Mouse (Mus musculus) thymus, postnatal 10 days (tissue): ENCODE data around the gene Panx3.

Experiments
- DNase-seq, 2 experiments: peaks; one replicate each; pipeline ENCODE4 v3.0.0; 2021; ENCODE audit warnings: low spot score in 2 of 2

Panx3 gene

DNA sequence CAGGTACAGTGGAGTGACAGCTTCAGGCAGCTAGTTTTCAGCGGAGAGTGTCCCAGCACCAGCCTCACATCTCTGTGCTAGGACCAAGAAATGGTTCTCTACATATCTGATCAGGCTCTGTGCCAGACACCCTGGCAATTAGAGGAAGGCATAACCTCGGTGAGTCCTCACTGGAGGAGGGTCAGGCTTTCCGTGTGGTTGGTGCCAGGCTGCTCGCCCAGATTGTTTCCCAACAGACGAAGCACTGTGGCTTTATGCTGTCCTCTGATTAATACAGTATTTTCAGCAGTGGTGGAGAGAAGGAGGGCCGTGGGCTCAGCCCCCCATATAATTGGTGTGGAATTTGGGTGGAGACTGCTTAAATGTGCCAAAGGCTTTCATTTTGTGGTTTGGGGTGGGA, at the start of gene Panx3:
Panx3 (minus strand) TSS at position 121 of the 400 bp plus-strand sequence.
- no peak for DNase-seq

GRCm38 (mm10) chr9:37716150-37716549, 47.1 kb upstream of the Panx3 start, which contains the start of gene Olfr160:
Gene Olfr160 (minus strand): TSS chr9:37716250.
- DNase-seq: no peak

DNA sequence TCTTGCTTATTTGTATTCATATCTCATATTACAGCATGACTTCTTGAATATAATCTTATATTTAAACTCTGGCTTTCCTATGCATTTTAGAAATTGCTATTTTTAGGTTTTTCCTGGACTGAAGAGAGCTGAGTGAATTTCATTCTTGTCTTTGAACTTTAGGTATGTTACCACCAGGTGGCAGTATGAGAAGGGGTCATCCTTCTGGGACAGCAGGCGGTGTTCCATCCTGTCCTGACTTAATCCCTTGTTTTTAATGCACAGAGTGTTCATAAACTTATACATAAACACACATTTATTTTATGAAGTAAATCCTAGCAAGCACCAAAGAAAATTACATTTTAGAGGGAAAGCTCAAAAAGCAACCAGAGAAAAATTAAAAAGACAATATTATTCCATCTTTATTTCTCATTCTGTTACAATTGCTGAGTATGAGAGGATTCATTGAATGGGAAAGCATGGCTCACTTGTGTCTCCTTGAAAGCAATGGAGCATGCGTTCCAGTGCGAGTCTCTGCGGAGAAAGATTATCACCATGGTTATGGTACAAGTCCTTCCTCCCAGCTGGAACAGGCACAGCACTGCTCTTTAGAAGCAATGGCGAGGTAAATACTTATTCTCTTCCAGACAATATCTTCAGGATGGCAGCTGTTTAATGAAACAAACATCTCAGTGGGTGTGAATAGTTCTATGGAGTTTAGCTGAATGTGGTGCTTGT, 21.1 kb upstream of the Panx3 start:
- no peak for DNase-seq

- DNase-seq: no peak
These were observed 18.9 kb upstream of the Panx3 start for GRCm38 (mm10) chr9:37687941-37688303.

GRCm38 (mm10) chr9:37687288-37687940, 18.4 kb upstream of the Panx3 start:
- DNase-seq: no peak

- no peak for DNase-seq
These were observed 12.1 kb upstream of the Panx3 start for GRCm38 (mm10) chr9:37681123-37681522.

DNA sequence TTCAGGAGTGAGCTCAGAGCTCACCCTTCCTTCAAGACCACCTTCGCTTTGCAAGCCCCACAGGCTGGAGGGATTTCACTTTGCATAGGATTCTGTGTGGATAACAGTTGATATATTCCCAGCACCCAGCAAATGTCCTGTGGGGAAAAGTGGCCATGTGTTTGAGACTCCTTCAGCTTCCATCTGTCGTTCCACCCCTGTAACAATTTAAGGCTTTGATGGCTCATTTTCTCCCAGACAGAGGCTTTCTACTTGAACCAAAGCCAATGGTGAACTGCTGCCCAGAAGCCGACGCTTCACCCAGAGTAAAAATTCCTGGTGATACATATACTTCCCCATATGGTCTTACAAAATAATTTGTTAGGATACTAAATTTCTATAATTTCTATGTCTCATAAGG, 6.3 kb upstream of the Panx3 start:
- DNase-seq: no peak

DNA sequence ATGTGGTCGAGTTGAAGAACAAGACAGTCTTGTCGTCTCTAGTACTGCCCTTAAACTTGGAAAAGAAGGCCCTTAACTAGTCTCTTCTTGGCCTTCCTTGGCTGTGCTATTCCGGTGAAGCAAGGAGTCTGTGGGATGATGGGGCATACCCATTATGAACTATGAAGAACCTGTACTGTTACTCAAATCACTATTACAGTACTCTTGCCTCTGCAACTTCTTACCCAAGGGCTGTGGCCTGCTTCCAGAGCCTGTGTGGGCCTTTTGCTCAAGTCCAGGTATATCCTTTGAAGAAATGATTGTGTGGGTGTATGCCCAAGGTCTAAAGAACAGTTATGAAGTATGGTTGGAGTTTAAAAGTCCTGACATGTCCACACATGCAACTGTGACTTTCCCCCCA, 1.2 kb upstream of the Panx3 start:
- no peak for DNase-seq

- DNase-seq: no peak
These were observed 643 bp upstream of the Panx3 start for GRCm38 (mm10) chr9:37669678-37670077.

GRCm38 (mm10) chr9:37666045-37666444, 3.0 kb downstream of the Panx3 start:
- DNase-seq: no peak

- DNase-seq: no peak
These were observed 4.4 kb downstream of the Panx3 start for GRCm38 (mm10) chr9:37664604-37665003.

- DNase-seq: no peak
These were observed 5.8 kb downstream of the Panx3 start for GRCm38 (mm10) chr9:37663210-37663609.

DNA sequence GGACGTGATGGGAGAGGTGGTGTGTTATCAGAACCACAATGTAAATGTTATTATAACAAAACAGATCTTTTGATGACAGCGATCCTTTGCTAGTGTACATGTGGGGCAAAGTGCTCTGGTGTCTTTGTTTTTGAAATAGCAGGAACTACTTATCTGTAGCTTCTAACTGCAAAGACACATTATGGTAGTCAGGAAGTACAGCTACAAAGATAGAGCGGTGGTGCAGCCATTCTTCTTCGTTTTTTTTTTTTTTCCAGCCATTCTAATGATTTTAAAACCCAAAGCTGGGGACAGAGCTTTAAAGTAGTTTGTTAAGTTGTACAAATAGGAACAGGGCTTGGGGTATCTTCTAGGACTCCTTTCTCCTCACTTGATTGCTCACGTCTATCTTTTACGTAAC, 9.6 kb downstream of the Panx3 start:
- DNase-seq: no peak

DNA sequence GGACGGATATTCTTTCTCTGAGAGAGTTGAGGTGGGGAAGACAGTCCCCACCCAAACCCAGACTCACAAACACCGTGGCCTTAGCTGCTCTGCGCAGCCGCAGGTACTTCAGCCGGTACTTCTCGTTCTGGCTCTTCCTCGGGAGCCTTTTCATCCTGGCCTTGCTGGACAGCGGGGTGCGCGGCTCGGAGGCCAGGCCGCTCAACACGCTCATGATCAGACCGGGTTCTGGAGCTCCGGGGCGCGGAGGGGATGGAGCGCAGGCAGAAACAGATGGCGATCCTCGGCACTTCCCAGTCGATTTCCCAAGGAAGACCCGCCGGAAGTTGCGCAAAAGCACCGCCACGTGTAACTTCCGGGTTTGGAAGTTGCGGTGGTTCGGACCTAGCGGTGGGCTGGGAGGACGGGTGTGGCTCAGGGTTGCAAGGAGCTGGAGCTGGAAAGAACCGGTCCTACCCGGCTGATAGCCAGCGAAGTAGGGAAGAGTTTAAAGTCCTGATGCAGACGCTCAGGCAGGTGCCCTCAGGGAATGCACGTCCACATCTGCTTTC, 12.0 kb downstream of the Panx3 start, which contains the start of gene Tbrg1:
Tbrg1 (minus strand) TSS at position 382 of the 551 bp plus-strand sequence.
- DNase-seq: peak; percentile 35 to 41

- DNase-seq: peak; percentile 11 to 22
These were observed 12.6 kb downstream of the Panx3 start for GRCm38 (mm10) chr9:37656439-37656881.

- DNase-seq: no peak
These were observed 13.1 kb downstream of the Panx3 start for GRCm38 (mm10) chr9:37655961-37656360.

- DNase-seq: no peak
These were observed 15.2 kb downstream of the Panx3 start for GRCm38 (mm10) chr9:37653836-37654235.

DNA sequence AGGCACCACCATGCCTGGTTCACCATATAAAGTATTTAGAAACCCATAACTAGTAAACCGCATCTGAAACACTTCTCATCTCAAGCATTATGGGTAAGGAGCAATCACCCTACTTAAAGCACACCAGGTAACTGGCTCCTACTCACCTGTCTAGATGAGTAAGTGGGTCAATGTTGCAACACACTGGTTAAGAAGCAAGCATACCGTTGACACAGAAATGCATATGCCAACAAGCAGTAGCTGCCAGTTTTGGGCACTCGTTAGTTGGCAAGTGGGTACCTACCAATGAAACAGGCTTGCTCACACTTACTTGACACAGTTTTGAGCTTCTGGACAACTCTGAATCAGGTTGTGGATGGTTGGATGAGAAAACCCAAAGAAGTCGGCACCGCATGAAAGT, 18.4 kb downstream of the Panx3 start:
- no peak for DNase-seq

DNA sequence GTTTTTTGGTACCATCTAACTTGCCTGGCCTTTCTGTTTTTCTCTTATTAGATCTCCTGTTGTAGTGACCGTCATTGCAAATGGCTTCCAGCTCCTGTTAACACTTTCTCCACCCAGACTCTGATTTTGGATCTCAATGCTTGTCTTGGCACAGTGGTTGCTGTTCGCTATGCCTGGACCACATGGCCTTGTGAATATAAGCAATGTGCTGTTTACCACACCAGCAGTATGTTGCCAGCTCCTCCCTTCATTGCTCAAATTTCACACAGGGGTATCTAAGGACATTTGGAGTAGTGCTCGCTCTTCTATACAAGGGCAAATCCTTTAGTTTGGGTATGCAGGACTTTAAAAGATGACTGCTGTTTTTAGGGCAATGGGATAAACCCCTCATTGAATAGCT, 22.8 kb downstream of the Panx3 start:
- no peak for DNase-seq

- no peak for DNase-seq
These were observed 30.3 kb downstream of the Panx3 start for GRCm38 (mm10) chr9:37638721-37639120.

DNA sequence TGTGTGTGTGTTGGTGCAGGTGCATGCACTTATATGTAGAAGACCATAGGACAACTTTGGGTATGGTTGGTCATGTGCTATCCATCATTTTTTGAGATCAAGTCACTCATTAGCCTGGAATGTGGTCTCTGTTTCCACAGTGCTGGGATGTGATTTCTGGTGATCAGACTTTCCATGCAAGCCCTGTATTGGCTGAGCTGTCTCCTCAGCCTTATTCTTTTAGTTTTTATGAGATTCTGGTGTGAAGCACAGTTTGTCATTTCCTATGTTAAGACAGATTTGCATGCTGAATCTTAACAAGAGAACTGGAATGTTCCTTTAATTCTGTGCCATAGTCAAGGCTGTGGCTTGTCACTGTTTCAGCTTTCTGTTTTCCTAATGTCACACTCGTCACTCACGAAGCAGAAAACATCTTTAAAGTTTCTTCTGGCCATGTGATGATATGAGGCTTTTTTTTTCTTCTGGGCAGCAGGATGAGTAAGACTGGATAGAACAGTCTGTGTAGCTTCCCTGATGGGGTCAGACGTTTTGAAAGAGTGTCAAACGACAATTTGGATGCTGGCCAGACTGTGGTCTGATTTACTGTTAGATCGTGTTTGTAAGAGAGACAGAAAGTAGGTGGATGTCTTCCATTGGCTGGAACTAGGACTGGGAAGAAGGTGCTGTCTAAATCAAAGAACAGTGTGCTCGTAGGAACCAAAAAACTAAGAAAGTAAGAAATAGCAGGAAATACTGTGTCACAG, 32.1 kb downstream of the Panx3 start:
- no peak for DNase-seq

- peak in 1 of 2 experiments; percentile 28 for DNase-seq
These were observed 32.7 kb downstream of the Panx3 start for GRCm38 (mm10) chr9:37636335-37636734.
